Mouse (Mus musculus) frontal cortex, postnatal 25 days (tissue): ENCODE data around the gene Max.

Experiments
- DNase-seq, 2 experiments: peaks; one replicate each; pipeline ENCODE4 v3.0.0; 2022; ENCODE audit warnings: low spot score in 2 of 2

Max gene

DNA sequence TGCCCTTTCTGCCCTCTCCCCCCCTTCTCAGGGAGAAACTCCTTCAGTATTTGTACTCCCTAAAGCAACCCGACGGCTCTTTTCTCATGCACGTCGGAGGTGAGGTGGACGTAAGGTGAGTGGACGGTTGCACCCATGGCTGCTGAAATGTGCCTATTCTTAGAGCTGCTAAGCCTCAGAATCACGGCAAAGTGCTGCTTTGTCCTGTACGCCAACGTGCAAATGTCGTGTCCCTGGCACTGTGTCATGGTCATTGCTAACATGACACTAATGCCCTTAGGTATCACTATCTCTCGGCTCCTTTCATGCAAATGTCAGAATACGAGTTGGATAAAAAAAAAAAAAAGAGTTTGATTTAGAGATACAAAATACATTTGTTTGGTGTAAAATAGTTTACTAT, 74.1 kb downstream of the Max start:
- no peak for DNase-seq
